16 mouse cellular contexts compared by ENCODE assay signal in genomic region chr5:58083972-58084371, GRCm38 (mm10).
DNase-seq lines count a peak whose midpoint lies in the region; TF ChIP-seq lines count a peak whose summit lies in the region.
"Had no signal": no experiment of that assay in that cellular context is flagged by ENCODE, and none has a peak within 500 bp of the region (broad histone marks: within the 10 kb centered on the region; RNA-seq: fewer than 3 reads in every experiment).

No protein-coding gene starts in this region.

- DNase-seq in thymus, adult 2 months, result peak; percentile 23
- DNase-seq in thymus, adult 18-20 months, result no peak
- no peak for DNase-seq in heart, embryonic 10.5 days (ENCODE audit: low spot score)
- DNase-seq in heart, postnatal 4 days, result peak; percentile 22
- no peak for DNase-seq in left cerebral cortex, postnatal 4 days
- no peak for DNase-seq in right cerebral cortex, postnatal 25 days
- DNase-seq in embryo, embryonic 11 days, result no peak
- DNase-seq in urinary bladder, adult 2 months (ENCODE audit: low spot score), result no peak
- DNase-seq: cerebellum, postnatal 36 days; kidney, adult 18-20 months; liver, postnatal 0 days had no signal

- TF ChIP-seq POLR2A in thymus, adult 2 months (IDR thresholded peaks at IDR 0.05; ENCODE audit: control insufficient read depth, extremely low read depth, insufficient read depth, low read length, poor library complexity), result no peak

- H3K27ac ChIP-seq in thymus, adult 2 months (ENCODE audit: control insufficient read depth, insufficient read depth, low read length), result no peak overlapping the region
- H3K27ac ChIP-seq in heart, embryonic 10.5 days, result peak overlapping the region; percentile 67
- H3K27ac ChIP-seq: embryonic facial prominence, embryonic 12.5 days; hindbrain, embryonic 15.5 days; limb, embryonic 13.5 days; midbrain, embryonic 10.5 days; stomach, embryonic 15.5 days had no signal

- H3K4me1 ChIP-seq in thymus, adult 2 months (replicated peaks; ENCODE audit: control insufficient read depth, insufficient read depth, low read length), result no peaks in the 10 kb centered on the region
- peaks cover 16% of the 10 kb centered on the region for H3K4me1 ChIP-seq in heart, embryonic 10.5 days
- H3K4me1 ChIP-seq: embryonic facial prominence, embryonic 12.5 days; hindbrain, embryonic 15.5 days; limb, embryonic 13.5 days; midbrain, embryonic 10.5 days; stomach, embryonic 15.5 days had no signal

- H3K27me3 ChIP-seq in thymus, adult 2 months (ENCODE audit: control insufficient read depth, insufficient read depth, low read length), result no peaks in the 10 kb centered on the region
- no peaks in the 10 kb centered on the region for H3K27me3 ChIP-seq in heart, embryonic 10.5 days (ENCODE audit: insufficient read depth, poor library complexity, severe bottlenecking)
- H3K27me3 ChIP-seq: embryonic facial prominence, embryonic 12.5 days; hindbrain, embryonic 15.5 days; limb, embryonic 13.5 days; stomach, embryonic 15.5 days had no signal

- no peaks in the 10 kb centered on the region for H3K36me3 ChIP-seq in thymus, adult 2 months (ENCODE audit: control insufficient read depth, insufficient read depth, low read length)
- no peaks in the 10 kb centered on the region for H3K36me3 ChIP-seq in heart, embryonic 10.5 days
- H3K36me3 ChIP-seq: embryonic facial prominence, embryonic 12.5 days; hindbrain, embryonic 15.5 days; limb, embryonic 13.5 days; midbrain, embryonic 10.5 days; stomach, embryonic 15.5 days had no signal

- intact Hi-C loops in left cerebral cortex, postnatal 4 days (cut with DNase I), result no loop called here

- no peak for TF ChIP-seq CTCF in thymus, adult 2 months (IDR thresholded peaks at IDR 0.05; ENCODE audit: borderline replicate concordance, control insufficient read depth, extremely low read depth, insufficient read depth, low read length, poor library complexity)

- H3K9me3 ChIP-seq in heart, embryonic 10.5 days, result no peaks in the 10 kb centered on the region
- H3K9me3 ChIP-seq: embryonic facial prominence, embryonic 12.5 days; hindbrain, embryonic 15.5 days; limb, embryonic 13.5 days; midbrain, embryonic 10.5 days; stomach, embryonic 15.5 days had no signal

- WGBS in thymus, adult 2 months, result 8% methylated on average over 6 of the region's 6 CpGs
- WGBS in heart, embryonic 10.5 days, result 52% methylated on average over 6 of the region's 6 CpGs

- H3K4me3 ChIP-seq in thymus, adult 2 months (ENCODE audit: control insufficient read depth, insufficient read depth, low read length), result no peak overlapping the region
- H3K4me3 ChIP-seq in heart, embryonic 10.5 days, result no peak overlapping the region
- H3K4me3 ChIP-seq: embryonic facial prominence, embryonic 12.5 days; hindbrain, embryonic 15.5 days; limb, embryonic 13.5 days; midbrain, embryonic 10.5 days; stomach, embryonic 15.5 days had no signal

Comparison
In these comparisons a context has a peak if more than half of its experiments do, and no peak if none do; other contexts are left out.
1. DNase-seq: peak in thymus, adult 2 months (single experiment) and heart, postnatal 4 days (single experiment); none in thymus, adult 18-20 months (0 of 2), heart, embryonic 10.5 days (single experiment), left cerebral cortex, postnatal 4 days (single experiment), right cerebral cortex, postnatal 25 days (single experiment), embryo, embryonic 11 days (single experiment) and urinary bladder, adult 2 months (single experiment).